Mouse (Mus musculus): ENCODE measurements at regions not wholly inside any gene's neighbourhood (a gene's known extent, or its start where the extent isn't known, plus 50 kb on each side); places are given as distances from the start of the nearest gene placed in this dataset.

GRCm38 (mm10) chr14:107952076-107952475 is 961.9 kb downstream of the Slitrk1 start:
- no peak for DNase-seq

DNA sequence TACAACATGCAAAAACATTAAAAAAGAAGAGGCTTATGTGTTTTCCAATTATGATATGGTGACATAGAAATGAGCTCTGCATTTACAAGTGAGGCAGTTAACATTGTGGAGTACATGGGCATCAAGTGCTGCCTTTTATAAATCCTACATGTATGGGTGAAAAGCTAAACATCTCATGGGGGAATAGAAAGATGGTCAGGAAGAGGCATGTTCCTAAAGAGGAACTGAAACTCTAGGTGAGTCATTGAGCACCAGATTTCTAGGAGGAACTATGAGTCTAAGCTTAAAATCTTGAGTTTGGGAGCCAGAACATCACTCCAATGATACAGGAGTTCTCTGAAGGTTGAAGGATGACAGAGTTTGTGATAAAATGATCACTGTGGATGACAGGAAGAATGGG is 1010.2 kb downstream of the Slitrk1 start:
- DNase-seq = no peak

GRCm38 (mm10) chr14:107901823-107902222 is 1012.1 kb downstream of the Slitrk1 start:
- no peak for DNase-seq

DNA sequence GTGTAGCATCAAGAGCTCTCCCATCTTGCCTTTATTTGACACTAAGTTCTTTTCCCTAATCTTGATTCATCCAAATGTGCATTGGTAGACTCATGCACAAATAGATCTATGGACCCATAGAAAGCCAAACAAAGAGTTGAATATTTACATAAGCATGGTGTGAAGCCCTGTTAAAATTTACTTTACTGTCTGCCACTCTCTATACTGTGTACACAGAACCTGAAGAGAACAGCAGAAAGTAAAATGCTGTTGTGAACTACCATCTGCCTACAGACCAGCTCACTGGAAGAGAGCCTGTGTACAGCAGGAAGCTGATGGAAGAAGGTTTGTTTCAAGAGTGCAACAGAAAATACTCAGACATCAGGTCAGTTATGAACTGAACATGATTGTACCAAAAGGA is 1053.1 kb downstream of the Slitrk1 start:
- DNase-seq = no peak

DNA sequence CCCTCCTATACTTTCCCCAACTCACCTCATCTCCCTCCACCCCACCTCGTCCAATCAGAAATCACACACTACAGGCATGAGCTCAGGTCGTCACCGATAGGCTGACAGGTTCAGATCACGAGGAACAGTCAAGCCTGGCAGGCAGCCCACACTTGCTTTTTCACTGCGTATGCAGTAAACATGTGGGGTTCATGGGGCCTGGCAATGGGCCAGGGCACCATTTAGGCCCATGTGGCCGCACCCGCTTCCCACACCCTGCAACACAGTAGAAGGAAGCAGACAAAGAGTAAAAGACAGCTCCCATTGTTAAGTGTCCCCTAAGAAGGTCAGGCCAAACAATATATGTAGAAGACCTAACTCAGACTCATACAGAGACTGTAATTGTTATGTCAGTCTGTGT is 1064.3 kb downstream of the Slitrk1 start:
- peak in 1 of 2 experiments; percentile 1 for DNase-seq

DNA sequence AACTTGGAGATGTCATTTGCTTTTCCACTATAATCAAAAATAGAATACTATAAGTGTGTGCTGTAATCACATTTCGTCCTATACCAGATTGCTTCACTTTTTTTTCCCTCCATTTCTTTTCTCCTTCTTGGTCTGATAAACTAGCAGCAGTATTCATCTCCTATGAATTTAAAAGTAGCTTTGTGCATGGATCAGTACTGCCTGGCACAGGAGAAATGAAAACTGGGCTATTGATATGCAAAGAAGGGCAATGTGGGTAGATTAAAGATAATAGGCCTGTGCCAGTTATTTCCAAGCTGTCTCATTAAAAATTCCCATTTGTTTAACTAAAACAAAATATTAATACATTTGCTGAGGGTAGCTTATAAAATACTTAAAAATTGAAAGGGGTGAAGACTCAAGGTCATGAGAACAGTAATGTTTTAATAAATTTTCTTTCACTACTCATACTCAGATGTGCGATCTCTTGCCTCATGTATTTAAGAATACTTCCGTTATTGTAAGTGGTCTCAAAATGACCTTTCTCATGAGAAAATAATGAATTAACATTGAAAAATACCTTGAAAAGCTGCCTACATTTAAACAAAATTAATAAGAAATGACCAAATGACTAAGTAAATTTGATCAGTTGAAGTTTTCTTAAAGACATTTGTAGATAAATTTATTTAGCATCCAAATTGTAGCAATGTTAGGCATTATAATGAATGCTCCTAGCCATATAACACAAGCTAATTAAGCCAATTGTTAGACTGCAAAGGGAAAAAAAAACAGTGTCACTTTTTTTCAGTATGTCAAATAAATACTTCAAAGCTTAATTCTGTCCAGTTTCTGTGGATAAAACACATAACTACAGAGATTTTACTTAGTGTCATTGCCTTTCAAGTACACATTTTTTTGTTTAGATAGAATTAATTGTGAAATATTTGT is 1068.4 kb downstream of the Slitrk1 start:
- no peak for DNase-seq

- DNase-seq = no peak
Measured at GRCm38 (mm10) chr14:107844533-107844932, 1069.4 kb downstream of the Slitrk1 start.

DNA sequence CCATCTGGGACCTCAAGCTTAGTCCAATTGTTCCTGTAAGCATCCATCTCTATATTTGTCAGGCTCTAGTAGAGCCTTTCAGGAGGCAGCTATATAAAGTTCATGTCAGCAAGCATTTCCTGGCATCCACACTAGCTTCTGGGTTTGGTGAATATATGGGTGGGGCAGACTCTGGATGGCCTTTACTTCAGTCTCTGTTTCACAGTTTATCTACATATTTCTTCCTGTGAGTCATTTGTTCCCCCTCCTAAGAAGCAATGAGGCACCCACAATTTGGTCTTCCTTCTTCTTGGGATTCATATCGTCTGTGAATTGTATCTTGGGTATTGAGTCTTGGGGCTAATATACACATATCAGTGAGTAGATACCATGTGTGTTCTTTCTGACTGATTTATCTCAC is 1081.0 kb downstream of the Slitrk1 start:
- DNase-seq = no peak

DNA sequence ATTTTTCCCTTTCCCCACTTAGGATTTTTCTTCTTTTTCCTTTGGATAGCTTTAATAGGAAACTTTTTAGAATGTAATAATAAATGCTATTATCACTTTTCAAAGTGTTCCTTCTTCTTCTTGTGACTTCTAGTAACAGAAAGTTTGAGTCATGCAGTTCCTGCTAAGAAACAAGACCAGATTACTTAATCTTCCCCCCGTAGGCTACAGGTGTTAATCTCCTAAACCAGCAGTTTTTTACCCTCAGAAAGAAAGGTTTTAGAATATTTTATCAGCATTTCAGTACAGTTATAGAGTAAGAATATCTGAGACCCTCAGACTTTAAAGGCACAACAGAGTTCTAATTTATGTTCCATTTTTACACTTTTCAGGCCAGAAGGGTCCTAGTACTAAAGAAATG is 1128.7 kb downstream of the Slitrk1 start:
- no peak for DNase-seq

Measured in cerebellum, adult 18-20 months (tissue).